Mouse (Mus musculus): ENCODE results near the gene Yipf7.
A peak's percentile ranks its signal among the peaks of the same experiment; 100 is the strongest.

The Yipf7 gene

DNA sequence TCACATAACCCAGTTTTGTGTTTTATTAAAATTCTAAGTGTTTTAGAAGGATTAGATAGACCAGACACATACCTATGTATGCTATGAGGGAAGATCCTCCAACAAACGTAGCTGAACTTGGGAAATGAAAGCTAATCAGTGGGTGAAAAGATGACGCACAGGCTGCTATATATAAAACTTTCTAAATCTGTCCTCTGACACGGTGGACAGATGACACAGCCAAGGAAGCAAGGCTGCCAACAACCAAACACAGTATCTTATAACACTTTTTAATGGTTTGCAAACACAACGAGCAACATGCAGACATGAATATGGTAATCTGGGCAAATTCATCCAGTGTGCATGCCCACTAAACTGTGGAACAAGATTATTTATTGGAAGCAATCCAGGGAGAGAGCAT, at the start of gene Yipf7:
Gene Yipf7 (minus strand): TSS at position 160 of the 400 bp plus-strand sequence.
- no peak for DNase-seq (ENCODE audit: extremely low read depth, insufficient read length, low spot score)

GRCm38 (mm10) chr5:69591640-69592461, 49.4 kb upstream of the Yipf7 start, which contains the start of gene Gnpda2:
TSS of gene Gnpda2 (minus strand) at chr5:69592340.
- DNase-seq (ENCODE audit: extremely low read depth, insufficient read length, low spot score): peak; percentile 70

DNA sequence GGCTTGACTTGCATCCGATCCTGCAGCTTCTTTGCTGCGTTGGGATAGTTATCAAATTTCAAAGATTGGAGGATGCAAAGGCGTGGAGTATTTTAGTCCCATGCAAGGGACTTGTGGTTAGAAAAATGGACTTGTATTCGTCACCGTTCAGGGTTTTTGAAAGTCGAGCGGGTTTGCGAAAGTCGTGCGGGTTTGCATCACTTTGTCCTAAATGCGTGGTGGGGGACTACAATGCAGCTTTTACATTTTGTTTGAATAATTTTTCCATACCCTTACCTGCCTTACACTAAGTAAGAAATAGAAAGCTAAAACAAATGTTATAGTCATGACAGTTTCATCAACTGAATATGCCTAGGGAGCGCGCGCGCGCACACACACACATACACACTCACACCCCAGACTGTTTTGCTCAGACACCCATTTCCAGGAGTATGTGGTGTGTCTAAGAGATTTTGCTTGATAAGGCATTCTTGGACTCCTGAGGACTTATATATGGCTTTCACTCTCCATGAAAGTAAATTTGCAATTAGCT, 15.0 kb upstream of the Yipf7 start:
- peak; percentile 11 for DNase-seq (ENCODE audit: extremely low read depth, insufficient read length, low spot score)

DNA sequence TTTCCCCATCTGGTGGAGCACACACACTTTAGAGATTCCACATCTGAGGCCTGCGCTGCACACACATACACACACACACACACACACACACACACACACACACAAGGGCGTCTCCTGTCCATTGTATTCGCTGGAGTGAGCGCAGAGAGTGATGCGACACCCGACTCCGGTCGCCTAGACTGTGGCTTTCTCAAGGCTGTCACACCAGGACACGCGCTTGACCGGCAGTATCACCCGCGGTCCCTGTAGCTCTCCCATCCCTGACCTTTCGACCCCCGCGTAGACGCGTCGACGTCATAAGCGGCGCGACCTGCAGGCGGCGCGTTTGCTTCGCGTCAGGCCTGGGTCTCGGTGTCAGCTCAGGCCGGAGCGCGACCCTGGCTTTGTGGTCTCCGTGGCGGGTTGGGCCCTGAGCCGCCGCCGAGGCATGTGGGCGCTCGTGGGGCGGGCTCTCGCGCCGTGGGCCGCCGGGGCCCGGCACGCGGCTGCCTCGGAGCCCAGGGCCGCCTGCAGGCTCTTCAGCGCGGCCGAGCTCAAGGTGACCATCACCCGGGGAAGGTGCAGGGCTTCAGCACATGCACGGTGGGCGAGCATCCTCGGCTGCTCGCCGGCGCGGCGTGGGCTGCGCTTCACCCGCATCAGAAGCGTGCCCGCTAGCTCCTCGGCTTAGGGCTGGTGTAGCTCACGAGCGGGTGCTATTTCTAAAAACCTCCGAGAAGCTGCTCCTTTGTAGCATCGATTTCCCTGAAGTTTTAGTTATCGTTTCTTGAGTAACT, 14.4 kb upstream of the Yipf7 start, which contains the start of gene Guf1:
Gene Guf1 (plus strand): TSS at position 296 of the 776 bp plus-strand sequence.
- peak; percentile 90 for DNase-seq (ENCODE audit: extremely low read depth, insufficient read length, low spot score)

- DNase-seq (ENCODE audit: extremely low read depth, insufficient read length, low spot score): no peak
These were observed 768 bp downstream of the Yipf7 start for GRCm38 (mm10) chr5:69541680-69542079.

DNA sequence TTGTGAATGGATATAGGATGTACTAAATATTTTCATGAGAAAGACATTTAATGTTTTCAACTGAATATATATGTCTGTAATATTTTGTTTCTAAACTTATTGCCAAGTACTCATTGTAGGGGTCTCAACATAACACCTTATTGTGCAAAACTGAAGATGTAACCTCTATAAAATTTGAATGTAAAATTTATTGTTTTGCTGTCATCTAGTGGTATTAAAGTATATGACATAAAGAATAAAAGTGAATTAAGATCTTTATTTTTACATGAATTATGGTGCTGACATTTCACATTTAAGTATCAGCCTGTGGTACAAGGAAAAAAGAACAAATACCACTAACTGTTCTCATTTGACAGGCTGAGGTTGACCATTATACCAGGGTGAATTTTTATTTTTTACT, 18.5 kb downstream of the Yipf7 start:
- DNase-seq (ENCODE audit: extremely low read depth, insufficient read length, low spot score): no peak

- DNase-seq (ENCODE audit: extremely low read depth, insufficient read length, low spot score): peak; percentile 10
These were observed 20.4 kb downstream of the Yipf7 start for GRCm38 (mm10) chr5:69522064-69522463.

DNA sequence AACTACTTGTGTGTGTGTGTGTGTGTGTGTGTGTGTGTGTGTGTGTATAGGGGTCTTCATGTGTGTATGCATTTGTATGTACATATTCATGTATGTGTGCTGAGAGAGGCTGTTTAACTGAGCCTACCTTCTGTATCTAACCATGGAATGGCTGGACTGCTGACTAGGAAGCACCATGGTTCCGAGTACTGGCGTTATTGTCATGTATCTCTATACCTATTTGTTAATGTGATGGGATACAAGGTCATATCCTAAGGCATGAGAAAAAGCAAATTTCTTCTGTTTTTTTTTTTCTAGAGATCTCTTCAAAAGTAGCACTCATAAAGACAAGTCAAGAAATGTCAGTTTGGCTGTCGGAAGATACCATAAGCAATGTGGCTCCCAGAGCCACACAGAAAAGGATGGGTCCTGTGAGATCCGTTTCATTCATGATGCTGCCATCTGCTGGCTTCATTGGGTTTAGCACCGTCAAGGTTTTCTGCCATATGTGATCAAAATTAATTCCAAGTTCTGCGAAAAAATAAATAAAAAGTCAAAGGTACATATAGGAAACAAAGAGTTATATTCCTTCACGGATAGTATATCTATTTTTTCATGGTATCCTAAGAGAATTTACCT, 21.7 kb downstream of the Yipf7 start:
- no peak for DNase-seq (ENCODE audit: extremely low read depth, insufficient read length, low spot score)

- DNase-seq (ENCODE audit: extremely low read depth, insufficient read length, low spot score): no peak
These were observed 30.2 kb downstream of the Yipf7 start for GRCm38 (mm10) chr5:69512203-69512602.

DNA sequence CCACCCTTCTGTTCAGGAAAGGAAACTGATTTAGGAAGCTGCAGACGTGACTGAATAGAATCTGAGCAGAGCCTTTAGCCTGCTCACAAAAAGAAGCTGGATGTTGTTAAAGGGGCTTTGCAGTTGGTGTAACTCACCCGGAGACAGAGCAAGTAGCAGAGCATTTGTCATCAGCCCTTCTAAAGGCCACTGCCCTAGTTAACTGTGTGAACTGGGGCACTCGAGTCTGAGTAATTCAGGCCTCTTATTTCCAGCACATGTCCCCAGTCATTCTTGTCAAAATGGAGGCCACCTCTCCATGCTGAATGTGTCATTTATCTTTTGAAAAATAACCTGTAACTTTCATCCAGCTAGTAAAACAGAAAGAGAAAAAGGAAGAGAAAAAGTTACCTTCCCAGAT, 30.8 kb downstream of the Yipf7 start:
- DNase-seq (ENCODE audit: extremely low read depth, insufficient read length, low spot score): no peak

- DNase-seq (ENCODE audit: extremely low read depth, insufficient read length, low spot score): no peak
These were observed 35.4 kb downstream of the Yipf7 start for GRCm38 (mm10) chr5:69507045-69507444.

- no peak for DNase-seq (ENCODE audit: extremely low read depth, insufficient read length, low spot score)
These were observed 53.4 kb downstream of the Yipf7 start for GRCm38 (mm10) chr5:69489046-69489445.

DNA sequence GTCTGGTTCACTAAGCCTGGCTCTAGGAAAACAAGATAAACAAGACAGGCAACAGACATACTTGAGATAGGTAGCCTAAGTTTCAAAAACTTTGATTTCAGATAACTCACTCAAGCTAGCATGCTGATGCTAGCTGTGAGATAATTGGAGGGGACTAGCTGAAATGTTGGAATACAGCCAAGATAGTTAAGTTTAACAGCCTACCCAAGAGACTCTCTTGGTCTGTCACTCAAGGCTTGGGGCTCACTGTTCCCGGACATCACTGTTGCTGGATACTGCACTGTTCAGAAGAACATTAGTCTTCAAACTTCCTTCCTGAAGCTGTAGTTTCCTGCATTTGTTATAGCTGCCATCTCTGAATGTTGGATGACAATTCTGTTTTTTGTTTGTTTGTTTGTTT, 74.9 kb downstream of the Yipf7 start:
- no peak for DNase-seq (ENCODE audit: extremely low read depth, insufficient read length, low spot score)

Data from 3134 (cell line).